Mouse (Mus musculus) liver, embryonic 13.5 days (tissue): ENCODE measurements at regions not wholly inside any gene's neighbourhood (a gene's known extent, or its start where the extent isn't known, plus 50 kb on each side); places are given as distances from the start of the nearest gene placed in this dataset.

Experiments used
- ATAC-seq: fragments of 200-750 bp; cut with Nextera tagmentation; 2 replicates; pipeline ENCODE4 v1.8.0; 2017; ENCODE audit warnings: low read depth, mild to moderate bottlenecking, moderate number of reproducible peaks, moderate library complexity
- DNase-seq: peaks from one replicate; pipeline ENCODE4 v3.0.0; 2022
- H3K27ac ChIP-seq: fragments of 300-500 bp; sonication (generic); 2 replicates; pipeline ENCODE4 v1.5.1; 2015; ENCODE audit warnings: moderate library complexity, mild to moderate bottlenecking, inconsistent platforms
- H3K27me3 ChIP-seq: fragments of 300-500 bp; sonication (generic); 2 replicates; pipeline ENCODE4 v1.6.1; 2015; ENCODE audit warnings: mild to moderate bottlenecking, inconsistent platforms
- H3K36me3 ChIP-seq: fragments of 300-500 bp; sonication (generic); 2 replicates; pipeline ENCODE4 v1.6.1; 2015; ENCODE audit warnings: mild to moderate bottlenecking, inconsistent platforms
- H3K4me1 ChIP-seq: fragments of 300-500 bp; sonication (generic); replicated peaks from 2 replicates; pipeline ENCODE4 v1.6.1; 2015; ENCODE audit warnings: inconsistent platforms
- H3K4me2 ChIP-seq: fragments of 300-500 bp; sonication (generic); 2 replicates; pipeline ENCODE4 v1.6.1; 2015; ENCODE audit warnings: inconsistent platforms, mild to moderate bottlenecking, moderate library complexity
- H3K4me3 ChIP-seq: fragments of 300-500 bp; sonication (generic); replicated peaks from 2 replicates; pipeline ENCODE4 v1.5.1; 2015; ENCODE audit warnings: mild to moderate bottlenecking, inconsistent platforms
- H3K9ac ChIP-seq: fragments of 300-500 bp; sonication (generic); 2 replicates; pipeline ENCODE4 v1.6.1; 2015; ENCODE audit warnings: mild to moderate bottlenecking, inconsistent platforms
- H3K9me3 ChIP-seq: fragments of 300-500 bp; sonication (generic); replicated peaks from 2 replicates; pipeline ENCODE4 v1.6.1; 2016; ENCODE audit warnings: inconsistent platforms
- WGBS: fragments of 180-500 bp; shearing (Covaris S2); methylation state at CpG from one replicate; pipeline ENCODE4 v1.1.7; 2015; ENCODE audit not compliant: insufficient replicate concordance; 5-methylcytosine and 5-hydroxymethylcytosine counted together

GRCm38 (mm10) chr2:137393486-137393885 is 277.0 kb upstream of the Jag1 start:
- DNase-seq (no peak), ATAC-seq (no peak)
- Histone ChIP-seq H3K4me2 (no peak overlapping the region), H3K9me3 (no peaks in the 10 kb centered on the region), H3K27ac (no peak overlapping the region), H3K9ac (no peak overlapping the region), H3K36me3 (no peaks in the 10 kb centered on the region), H3K4me3 (no peak overlapping the region), H3K4me1 (no peaks in the 10 kb centered on the region), H3K27me3 (no peaks in the 10 kb centered on the region)
- 61% methylated on average over 4 of the region's 4 CpGs for WGBS

GRCm38 (mm10) chr2:137379816-137380215 is 263.4 kb upstream of the Jag1 start:
- Histone ChIP-seq H3K9me3 (no peaks in the 10 kb centered on the region), H3K27me3 (no peaks in the 10 kb centered on the region), H3K36me3 (no peaks in the 10 kb centered on the region), H3K4me1 (no peaks in the 10 kb centered on the region), H3K4me2 (no peak overlapping the region), H3K9ac (no peak overlapping the region), H3K27ac (no peak overlapping the region), H3K4me3 (no peak overlapping the region)
- WGBS, result 58% methylated on average over 2 of the region's 2 CpGs
- no peak for DNase-seq
- no peak for ATAC-seq

GRCm38 (mm10) chr2:137375346-137375745 is 258.9 kb upstream of the Jag1 start:
- Histone ChIP-seq H3K27me3 (no peaks in the 10 kb centered on the region), H3K36me3 (no peaks in the 10 kb centered on the region), H3K27ac (no peak overlapping the region), H3K9me3 (no peaks in the 10 kb centered on the region), H3K4me1 (no peaks in the 10 kb centered on the region), H3K4me2 (no peak overlapping the region), H3K9ac (no peak overlapping the region), H3K4me3 (no peak overlapping the region)
- DNase-seq, result no peak
- ATAC-seq, result no peak
- WGBS, result 58% methylated on average over 5 of the region's 5 CpGs

GRCm38 (mm10) chr2:137371062-137371461 is 254.6 kb upstream of the Jag1 start:
- no peaks in the 10 kb centered on the region for H3K36me3 ChIP-seq
- no peak for ATAC-seq
- no peaks in the 10 kb centered on the region for H3K4me1 ChIP-seq
- WGBS, result 69% methylated on average over 2 of the region's 2 CpGs
- no peaks in the 10 kb centered on the region for H3K9me3 ChIP-seq
- no peak overlapping the region for H3K27ac ChIP-seq
- no peak overlapping the region for H3K9ac ChIP-seq
- no peak overlapping the region for H3K4me2 ChIP-seq
- no peak overlapping the region for H3K4me3 ChIP-seq
- H3K27me3 ChIP-seq, result no peaks in the 10 kb centered on the region
- DNase-seq, result no peak

- H3K27ac ChIP-seq, result no peak overlapping the region
- H3K36me3 ChIP-seq, result no peaks in the 10 kb centered on the region
- no peaks in the 10 kb centered on the region for H3K4me1 ChIP-seq
- no peak overlapping the region for H3K4me3 ChIP-seq
- no peak overlapping the region for H3K4me2 ChIP-seq
- H3K9ac ChIP-seq, result no peak overlapping the region
- no peaks in the 10 kb centered on the region for H3K27me3 ChIP-seq
- whole genome bisulfite sequencing, result 81% methylated on average over 2 of the region's 2 CpGs
- DNase-seq (no peak), ATAC-seq (no peak)
- no peaks in the 10 kb centered on the region; the same call in 1 of the 2 replicates for H3K9me3 ChIP-seq
Observed at GRCm38 (mm10) chr2:137363006-137363405, 246.6 kb upstream of the Jag1 start.

- Histone ChIP-seq H3K4me1 (no peaks in the 10 kb centered on the region), H3K36me3 (no peaks in the 10 kb centered on the region), H3K27ac (no peak overlapping the region), H3K4me3 (no peak overlapping the region), H3K9me3 (no peaks in the 10 kb centered on the region), H3K27me3 (no peaks in the 10 kb centered on the region), H3K4me2 (no peak overlapping the region), H3K9ac (no peak overlapping the region)
- ATAC-seq (no peak), DNase-seq (no peak)
- 65% methylated on average over 13 of the region's 13 CpGs for WGBS
Observed at GRCm38 (mm10) chr2:137357181-137357738, 240.8 kb upstream of the Jag1 start.

- Histone ChIP-seq H3K9ac (no peak overlapping the region), H3K27me3 (no peaks in the 10 kb centered on the region), H3K4me2 (no peak overlapping the region), H3K4me3 (no peak overlapping the region), H3K9me3 (no peaks in the 10 kb centered on the region), H3K36me3 (no peaks in the 10 kb centered on the region), H3K4me1 (no peaks in the 10 kb centered on the region), H3K27ac (no peak overlapping the region)
- DNase-seq, result no peak
- no peak for ATAC-seq
- WGBS, result 59% methylated on average over 2 of the region's 2 CpGs
Observed at GRCm38 (mm10) chr2:137343736-137344135, 227.3 kb upstream of the Jag1 start.

GRCm38 (mm10) chr2:137329995-137330394 is 213.6 kb upstream of the Jag1 start:
- 70% methylated on average over 7 of the region's 8 CpGs for WGBS
- ATAC-seq, result no peak
- Histone ChIP-seq H3K9ac (no peak overlapping the region), H3K9me3 (no peaks in the 10 kb centered on the region), H3K36me3 (no peaks in the 10 kb centered on the region), H3K27me3 (no peaks in the 10 kb centered on the region), H3K4me3 (no peak overlapping the region), H3K27ac (no peak overlapping the region), H3K4me1 (no peaks in the 10 kb centered on the region), H3K4me2 (no peak overlapping the region)
- DNase-seq, result no peak

GRCm38 (mm10) chr2:137323445-137323844 is 207.0 kb upstream of the Jag1 start:
- no peaks in the 10 kb centered on the region for H3K9me3 ChIP-seq
- DNase-seq (no peak), ATAC-seq (no peak)
- no peak overlapping the region for H3K4me2 ChIP-seq
- no peak overlapping the region for H3K9ac ChIP-seq
- no peaks in the 10 kb centered on the region for H3K27me3 ChIP-seq
- 51% methylated on average over 5 of the region's 5 CpGs for WGBS
- no peak overlapping the region for H3K27ac ChIP-seq
- H3K36me3 ChIP-seq, result no peaks in the 10 kb centered on the region
- no peak overlapping the region for H3K4me3 ChIP-seq
- H3K4me1 ChIP-seq, result no peaks in the 10 kb centered on the region

GRCm38 (mm10) chr2:137310511-137310910 is 194.1 kb upstream of the Jag1 start:
- Histone ChIP-seq H3K9ac (no peak overlapping the region), H3K27me3 (no peaks in the 10 kb centered on the region), H3K27ac (no peak overlapping the region), H3K4me1 (no peaks in the 10 kb centered on the region), H3K9me3 (no peaks in the 10 kb centered on the region), H3K4me2 (no peak overlapping the region), H3K4me3 (no peak overlapping the region), H3K36me3 (no peaks in the 10 kb centered on the region)
- no peak for DNase-seq
- no peak for ATAC-seq
- 70% methylated on average over 4 of the region's 4 CpGs for WGBS

GRCm38 (mm10) chr2:137308116-137308515 is 191.7 kb upstream of the Jag1 start:
- DNase-seq (no peak), ATAC-seq (no peak)
- Histone ChIP-seq H3K4me2 (no peak overlapping the region), H3K4me1 (no peaks in the 10 kb centered on the region), H3K9ac (no peak overlapping the region), H3K27me3 (no peaks in the 10 kb centered on the region), H3K36me3 (no peaks in the 10 kb centered on the region), H3K9me3 (no peaks in the 10 kb centered on the region), H3K4me3 (no peak overlapping the region), H3K27ac (no peak overlapping the region)
- WGBS, result 74% methylated on average over 9 of the region's 9 CpGs

GRCm38 (mm10) chr2:137301474-137302267 is 185.2 kb upstream of the Jag1 start:
- Histone ChIP-seq H3K9me3 (no peaks in the 10 kb centered on the region), H3K27me3 (no peaks in the 10 kb centered on the region), H3K4me2 (no peak overlapping the region), H3K4me1 (no peaks in the 10 kb centered on the region), H3K36me3 (no peaks in the 10 kb centered on the region), H3K4me3 (no peak overlapping the region), H3K9ac (no peak overlapping the region), H3K27ac (no peak overlapping the region)
- DNase-seq (no peak), ATAC-seq (no peak)
- WGBS, result 50% methylated on average over 4 of the region's 4 CpGs
